Mouse (Mus musculus): ENCODE data around the gene Cby3. TPM values are rescaled to one million over a fixed set of nuclear protein-coding genes. Genes with fewer than 3 reads are reported as not detected.

Gene Cby3
- not detected for polyA plus RNA-seq (2017; shearing (Covaris generic))

DNA sequence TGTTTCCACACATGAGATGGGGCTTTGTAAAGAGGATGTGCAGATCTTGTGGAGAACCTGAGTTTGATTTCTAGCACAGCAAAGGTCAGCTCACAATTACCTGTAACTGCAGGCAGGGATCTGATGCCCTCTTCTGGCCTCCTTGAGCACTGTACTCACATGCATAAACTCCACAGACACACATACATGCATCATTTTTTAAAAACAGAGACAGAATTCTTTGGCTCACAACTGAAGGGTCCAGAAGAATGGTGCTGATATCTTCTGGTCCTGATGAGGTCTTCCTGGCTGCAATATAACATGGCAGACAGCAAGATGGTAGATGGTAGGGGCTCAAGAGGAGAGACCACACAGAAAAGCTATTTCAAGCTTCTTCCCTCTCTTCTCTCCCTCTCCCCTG, at the start of gene Cby3:
Gene Cby3 (plus strand): TSS at position 301 of the 400 bp plus-strand sequence.

DNA sequence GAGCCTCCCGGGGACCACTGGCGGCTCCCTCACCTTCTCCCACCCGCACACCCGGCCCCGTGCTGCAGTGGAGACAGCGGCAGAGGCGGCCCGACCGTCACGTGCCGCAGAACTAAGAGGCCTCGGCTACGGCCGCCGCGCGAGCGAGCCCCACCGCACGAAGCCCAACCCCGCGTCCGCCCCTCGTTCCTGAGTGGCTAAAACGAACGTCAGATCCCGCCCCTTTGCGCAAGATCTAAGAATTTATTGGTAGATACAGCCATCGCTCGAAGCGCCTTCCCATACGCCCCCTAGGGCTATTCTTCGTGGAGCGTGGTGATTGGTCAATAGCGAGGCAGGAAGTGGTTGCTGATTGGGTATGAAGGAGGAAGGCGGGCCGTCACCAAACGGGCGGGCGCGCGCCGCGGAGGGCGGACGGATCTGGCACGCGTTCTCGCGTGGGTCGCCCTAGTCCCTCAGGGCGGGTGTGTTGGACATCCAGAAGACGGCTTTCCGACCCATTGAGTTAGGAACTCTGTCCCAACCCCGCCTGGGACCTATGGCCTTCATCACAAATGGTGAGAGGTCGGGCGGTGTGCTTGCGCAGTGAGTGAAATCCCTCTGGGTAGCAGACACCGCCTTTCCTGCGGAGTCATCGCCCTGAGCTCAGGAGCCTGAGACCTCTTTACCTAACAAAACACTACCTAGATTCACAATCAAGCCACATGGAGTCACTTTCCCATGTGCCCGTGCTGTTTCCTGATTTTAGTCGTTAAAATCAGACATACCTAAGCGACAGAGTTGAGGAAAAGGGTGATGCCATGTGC, 28.6 kb upstream of the Cby3 start, which contains the start of gene Canx:
Gene Canx (minus strand): TSS at position 178 of the 806 bp plus-strand sequence.

DNA sequence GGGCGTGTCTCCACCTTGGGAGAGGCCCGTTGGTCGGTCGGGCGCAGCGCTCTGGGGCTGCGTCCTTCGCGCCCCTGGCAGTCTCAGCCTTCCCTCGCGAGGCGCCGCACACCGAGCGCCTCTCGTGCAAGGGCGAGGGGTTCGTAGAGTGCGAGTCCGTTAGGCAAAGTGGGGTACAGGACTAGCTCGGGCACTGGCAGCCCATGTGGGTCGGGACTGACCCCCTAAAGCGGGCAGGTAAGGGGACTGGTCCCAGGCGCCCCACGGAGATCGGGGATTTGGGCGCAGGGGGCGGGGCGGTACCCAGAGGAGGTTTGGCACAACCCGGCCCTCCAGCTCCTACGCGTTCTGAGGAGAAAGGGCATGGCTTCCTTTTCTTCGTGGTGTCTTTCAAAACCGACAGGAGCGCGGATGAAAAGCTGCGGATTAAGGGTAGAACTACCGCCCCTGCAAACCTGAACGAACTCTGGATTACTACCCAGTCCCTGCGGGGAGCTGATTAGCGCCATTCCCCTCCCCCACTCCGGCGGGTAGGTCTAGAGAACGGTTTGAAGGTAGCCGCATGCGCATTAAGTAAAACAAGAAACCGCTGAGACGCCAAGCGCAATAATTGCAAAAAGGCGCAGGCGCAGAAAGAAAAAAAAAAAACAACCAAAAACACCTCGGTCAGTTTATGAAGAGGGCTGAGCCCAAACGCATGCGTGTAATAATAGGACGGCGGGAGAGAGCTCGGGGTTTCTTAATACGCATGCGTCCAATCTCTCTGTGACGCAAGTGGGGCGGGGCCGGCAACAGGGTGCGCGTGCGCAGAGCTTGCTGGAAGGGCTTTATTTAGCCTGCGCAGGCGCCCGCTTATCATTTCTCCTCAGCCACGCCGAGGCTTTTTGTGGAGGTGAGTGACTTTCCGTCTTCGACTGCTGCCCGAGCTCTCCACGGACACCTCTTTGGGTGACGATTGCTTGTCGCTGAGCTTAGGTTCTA, 22.9 kb downstream of the Cby3 start, which contains the start of gene Hnrnph1:
Gene Hnrnph1 (plus strand): TSS at position 80 of the 981 bp plus-strand sequence.

Other genes starting within 250 kb of the Cby3 start
- gene Tbc1d9b, start 223.1 kb upstream of the Cby3 start, polyA plus RNA-seq (2017; shearing (Covaris generic)): 49.3 TPM
- gene Mrnip, start 180.0 kb upstream of the Cby3 start, polyA plus RNA-seq (2017; shearing (Covaris generic)): 2.3 TPM
- 1,010 TPM for gene Sqstm1, start 143.6 kb upstream of the Cby3 start, polyA plus RNA-seq (2017; shearing (Covaris generic))
- 9.4 TPM for gene Mgat4b, start 143.6 kb upstream of the Cby3 start, polyA plus RNA-seq (2017; shearing (Covaris generic))
- 0.59 TPM for gene Ltc4s, start 115.8 kb upstream of the Cby3 start, polyA plus RNA-seq (2017; shearing (Covaris generic))
- 6.7 TPM for gene Maml1, start 62.2 kb upstream of the Cby3 start, polyA plus RNA-seq (2017; shearing (Covaris generic))
- gene Canx, start 28.8 kb upstream of the Cby3 start, polyA plus RNA-seq (2017; shearing (Covaris generic)): 176 TPM
- 345 TPM for gene Hnrnph1, start 22.5 kb downstream of the Cby3 start, polyA plus RNA-seq (2017; shearing (Covaris generic))
- gene Rufy1, start 76.7 kb downstream of the Cby3 start, polyA plus RNA-seq (2017; shearing (Covaris generic)): 21.0 TPM
- not detected for gene Adamts2, start 247.6 kb downstream of the Cby3 start, polyA plus RNA-seq (2017; shearing (Covaris generic))

Measured in effector memory CD4-positive, alpha-beta T cell, adult 5 months (primary cell).